Mouse (Mus musculus): ENCODE results near the gene Tcf20. TPM values are rescaled to one million over a fixed set of nuclear protein-coding genes. Genes with fewer than 3 reads are reported as not detected.
"Not testable (repeated sequence)": the region's sequence is repeated elsewhere in the genome, so short reads cannot be mapped to it uniquely, and the experiment has no call there.

Tcf20 gene
- polyA plus RNA-seq, 1 experiment = 48.7 TPM

GRCm38 (mm10) chr15:82896336-82896735, 91.3 kb downstream of the Tcf20 start:
- Histone ChIP-seq H3K27ac (ENCODE audit: control insufficient read depth, insufficient read depth, low read length) (no peak overlapping the region), H3K4me1 (replicated peaks; ENCODE audit: control insufficient read depth, insufficient read depth, low read length) (peaks cover 13% of the 10 kb centered on the region), H3K36me3 (ENCODE audit: control insufficient read depth, insufficient read depth, low read length) (no peaks in the 10 kb centered on the region), H3K27me3 (ENCODE audit: control insufficient read depth, insufficient read depth, low read length) (no peaks in the 10 kb centered on the region), H3K4me3 (ENCODE audit: control insufficient read depth, insufficient read depth, low read length) (no peak overlapping the region)
- TF ChIP-seq POLR2A (IDR thresholded peaks at IDR 0.05; ENCODE audit: control insufficient read depth, extremely low read depth, insufficient read depth, low read length, poor library complexity) (no peak), CTCF (IDR thresholded peaks at IDR 0.05; ENCODE audit: borderline replicate concordance, control insufficient read depth, extremely low read depth, insufficient read depth, low read length, poor library complexity) (no peak)
- WGBS = 58% methylated on average over 1 of the region's 1 CpGs
- DNase-seq = no peak

DNA sequence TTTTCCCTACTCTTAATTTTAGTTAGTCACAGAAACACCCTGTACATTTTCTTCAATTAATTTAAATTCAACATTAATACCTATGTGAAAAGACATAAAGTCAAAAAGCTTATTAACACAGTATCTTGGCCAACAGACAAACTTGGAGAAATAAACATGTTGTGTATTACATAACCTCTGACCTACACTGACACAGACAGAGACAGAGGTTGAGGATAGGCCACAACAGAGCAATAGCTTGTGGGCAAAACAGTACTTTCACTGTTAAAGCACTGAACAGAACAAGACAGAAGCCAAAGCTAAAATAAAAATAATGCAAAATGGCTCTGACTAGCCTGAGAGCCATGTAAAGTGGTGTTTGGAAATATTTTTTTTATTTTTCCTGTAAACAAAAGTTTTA, 97.2 kb downstream of the Tcf20 start:
- Histone ChIP-seq H3K4me3 (ENCODE audit: control insufficient read depth, insufficient read depth, low read length) (no peak overlapping the region), H3K27ac (ENCODE audit: control insufficient read depth, insufficient read depth, low read length) (no peak overlapping the region), H3K36me3 (ENCODE audit: control insufficient read depth, insufficient read depth, low read length) (no peaks in the 10 kb centered on the region), H3K4me1 (replicated peaks; ENCODE audit: control insufficient read depth, insufficient read depth, low read length) (peaks cover 2% of the 10 kb centered on the region), H3K27me3 (ENCODE audit: control insufficient read depth, insufficient read depth, low read length) (no peaks in the 10 kb centered on the region)
- TF ChIP-seq CTCF (IDR thresholded peaks at IDR 0.05; ENCODE audit: borderline replicate concordance, control insufficient read depth, extremely low read depth, insufficient read depth, low read length, poor library complexity) (no peak), POLR2A (IDR thresholded peaks at IDR 0.05; ENCODE audit: control insufficient read depth, extremely low read depth, insufficient read depth, low read length, poor library complexity) (no peak)
- no peak for DNase-seq

GRCm38 (mm10) chr15:82889426-82889825, 98.2 kb downstream of the Tcf20 start:
- no peaks in the 10 kb centered on the region for H3K27me3 ChIP-seq (ENCODE audit: control insufficient read depth, insufficient read depth, low read length)
- peaks cover 2% of the 10 kb centered on the region for H3K4me1 ChIP-seq (replicated peaks; ENCODE audit: control insufficient read depth, insufficient read depth, low read length)
- no peak for DNase-seq
- TF ChIP-seq CTCF (IDR thresholded peaks at IDR 0.05; ENCODE audit: borderline replicate concordance, control insufficient read depth, extremely low read depth, insufficient read depth, low read length, poor library complexity) = no peak
- TF ChIP-seq POLR2A (IDR thresholded peaks at IDR 0.05; ENCODE audit: control insufficient read depth, extremely low read depth, insufficient read depth, low read length, poor library complexity) = no peak
- no peak overlapping the region for H3K4me3 ChIP-seq (ENCODE audit: control insufficient read depth, insufficient read depth, low read length)
- WGBS = 83% methylated on average over 1 of the region's 1 CpGs
- H3K27ac ChIP-seq (ENCODE audit: control insufficient read depth, insufficient read depth, low read length) = no peak overlapping the region
- no peaks in the 10 kb centered on the region for H3K36me3 ChIP-seq (ENCODE audit: control insufficient read depth, insufficient read depth, low read length)

- Histone ChIP-seq H3K27me3 (ENCODE audit: control insufficient read depth, insufficient read depth, low read length) (no peaks in the 10 kb centered on the region), H3K36me3 (ENCODE audit: control insufficient read depth, insufficient read depth, low read length) (no peaks in the 10 kb centered on the region), H3K27ac (ENCODE audit: control insufficient read depth, insufficient read depth, low read length) (no peak overlapping the region), H3K4me1 (replicated peaks; ENCODE audit: control insufficient read depth, insufficient read depth, low read length) (peaks cover 2% of the 10 kb centered on the region), H3K4me3 (ENCODE audit: control insufficient read depth, insufficient read depth, low read length) (no peak overlapping the region)
- no peak for TF ChIP-seq CTCF (IDR thresholded peaks at IDR 0.05; ENCODE audit: borderline replicate concordance, control insufficient read depth, extremely low read depth, insufficient read depth, low read length, poor library complexity)
- TF ChIP-seq POLR2A (IDR thresholded peaks at IDR 0.05; ENCODE audit: control insufficient read depth, extremely low read depth, insufficient read depth, low read length, poor library complexity) = no peak
- 37% methylated on average over 2 of the region's 2 CpGs for WGBS
- no peak for DNase-seq
Measured at GRCm38 (mm10) chr15:82888466-82888865, 99.2 kb downstream of the Tcf20 start.

GRCm38 (mm10) chr15:82877309-82877708, 110.4 kb downstream of the Tcf20 start:
- Histone ChIP-seq H3K4me1 (replicated peaks; ENCODE audit: control insufficient read depth, insufficient read depth, low read length) (no peaks in the 10 kb centered on the region), H3K27ac (ENCODE audit: control insufficient read depth, insufficient read depth, low read length) (no peak overlapping the region), H3K4me3 (ENCODE audit: control insufficient read depth, insufficient read depth, low read length) (no peak overlapping the region), H3K27me3 (ENCODE audit: control insufficient read depth, insufficient read depth, low read length) (no peaks in the 10 kb centered on the region), H3K36me3 (ENCODE audit: control insufficient read depth, insufficient read depth, low read length) (no peaks in the 10 kb centered on the region)
- no peak for TF ChIP-seq POLR2A (IDR thresholded peaks at IDR 0.05; ENCODE audit: control insufficient read depth, extremely low read depth, insufficient read depth, low read length, poor library complexity)
- TF ChIP-seq CTCF (IDR thresholded peaks at IDR 0.05; ENCODE audit: borderline replicate concordance, control insufficient read depth, extremely low read depth, insufficient read depth, low read length, poor library complexity) = no peak
- no peak for DNase-seq

- 95% methylated on average over 2 of the region's 2 CpGs for WGBS
- Histone ChIP-seq H3K36me3 (ENCODE audit: control insufficient read depth, insufficient read depth, low read length) (no peaks in the 10 kb centered on the region), H3K27me3 (ENCODE audit: control insufficient read depth, insufficient read depth, low read length) (no peaks in the 10 kb centered on the region), H3K27ac (ENCODE audit: control insufficient read depth, insufficient read depth, low read length) (no peak overlapping the region), H3K4me3 (ENCODE audit: control insufficient read depth, insufficient read depth, low read length) (no peak overlapping the region), H3K4me1 (replicated peaks; ENCODE audit: control insufficient read depth, insufficient read depth, low read length) (no peaks in the 10 kb centered on the region)
- DNase-seq = no peak
- TF ChIP-seq CTCF (IDR thresholded peaks at IDR 0.05; ENCODE audit: borderline replicate concordance, control insufficient read depth, extremely low read depth, insufficient read depth, low read length, poor library complexity) = no peak
- no peak for TF ChIP-seq POLR2A (IDR thresholded peaks at IDR 0.05; ENCODE audit: control insufficient read depth, extremely low read depth, insufficient read depth, low read length, poor library complexity)
Measured at GRCm38 (mm10) chr15:82876863-82877262, 110.8 kb downstream of the Tcf20 start.

GRCm38 (mm10) chr15:82872037-82872436, 115.6 kb downstream of the Tcf20 start:
- 93% methylated on average over 1 of the region's 1 CpGs for WGBS
- Histone ChIP-seq H3K4me3 (ENCODE audit: control insufficient read depth, insufficient read depth, low read length) (no peak overlapping the region), H3K4me1 (replicated peaks; ENCODE audit: control insufficient read depth, insufficient read depth, low read length) (0 out of 2 replicates have a peak, but pooled peaks cover 3% of the 10 kb centered on the region), H3K27me3 (ENCODE audit: control insufficient read depth, insufficient read depth, low read length) (no peaks in the 10 kb centered on the region), H3K36me3 (ENCODE audit: control insufficient read depth, insufficient read depth, low read length) (no peaks in the 10 kb centered on the region), H3K27ac (ENCODE audit: control insufficient read depth, insufficient read depth, low read length) (no peak overlapping the region)
- TF ChIP-seq CTCF (IDR thresholded peaks at IDR 0.05; ENCODE audit: borderline replicate concordance, control insufficient read depth, extremely low read depth, insufficient read depth, low read length, poor library complexity) = no peak
- DNase-seq = no peak

DNA sequence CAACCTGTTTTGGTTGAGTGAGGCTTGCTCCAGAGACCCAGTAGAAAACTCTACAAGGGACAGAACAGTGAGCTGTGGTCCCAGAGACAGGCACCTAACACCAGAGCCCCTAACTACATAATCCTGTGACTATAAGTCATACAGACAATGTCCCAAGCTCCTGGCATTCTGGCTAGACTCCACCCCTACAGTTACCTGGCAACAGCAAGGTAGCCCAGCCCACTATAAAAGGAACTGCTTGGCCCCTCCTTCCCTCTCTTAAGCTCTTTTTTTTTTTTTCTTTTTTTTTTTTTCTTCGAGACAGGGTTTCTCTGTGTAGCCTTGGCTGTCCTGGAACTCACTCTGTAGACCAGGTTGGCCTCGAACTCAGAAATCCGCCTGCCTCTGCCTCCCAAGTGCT, 121.4 kb downstream of the Tcf20 start:
- not testable (repeated sequence) for DNase-seq; H3K4me1 ChIP-seq (replicated peaks; ENCODE audit: control insufficient read depth, insufficient read depth, low read length); H3K27me3 ChIP-seq (ENCODE audit: control insufficient read depth, insufficient read depth, low read length); H3K4me3 ChIP-seq (ENCODE audit: control insufficient read depth, insufficient read depth, low read length); H3K36me3 ChIP-seq (ENCODE audit: control insufficient read depth, insufficient read depth, low read length); H3K27ac ChIP-seq (ENCODE audit: control insufficient read depth, insufficient read depth, low read length)
- WGBS = 98% methylated on average over 3 of the region's 3 CpGs
